Mouse (Mus musculus) thymus, adult 2 months (tissue): ENCODE data around the gene Vapb.

ENCODE experiments used
- CTCF ChIP-seq: fragments of 200-500 bp; IDR thresholded peaks from 2 replicates; pipeline ENCODE4 v1.5.1; 2012; ENCODE audit warnings: mild to moderate bottlenecking, control low read depth, low read length, moderate library complexity, borderline replicate concordance; ENCODE audit not compliant: control insufficient read depth, poor library complexity, insufficient read depth; ENCODE audit errors: extremely low read depth
- POLR2A ChIP-seq: fragments of 200-500 bp; IDR thresholded peaks from 2 replicates; pipeline ENCODE4 v1.6.1; 2012; ENCODE audit warnings: mild to moderate bottlenecking, low read length, control low read depth, moderate library complexity; ENCODE audit not compliant: control insufficient read depth, poor library complexity, insufficient read depth; ENCODE audit errors: extremely low read depth

- no peak for TF ChIP-seq CTCF
- no peak for TF ChIP-seq POLR2A
Measured at GRCm38 (mm10) chr2:173702096-173702866, 35.0 kb upstream of the Vapb start.
